Mouse (Mus musculus): ENCODE results near the gene Ctla4. TPM values are rescaled to one million over a fixed set of nuclear protein-coding genes. Genes with fewer than 3 reads are reported as not detected.

Gene Ctla4
- polyA plus RNA-seq, 1 experiment from 2014 or later = not detected

GRCm38 (mm10) chr1:60859842-60860241, 27.0 kb upstream of the Ctla4 start:
- Histone ChIP-seq H3K27me3 (ENCODE audit: insufficient read depth, low read length) (no peaks in the 10 kb centered on the region), H3K9ac (no peak overlapping the region), H3K4me2 (no peak overlapping the region), H3K4me1 (ENCODE audit: insufficient read depth) (no peaks in the 10 kb centered on the region; the same call in 1 of the 2 replicates), H3K27ac (ENCODE audit: low read depth) (no peak overlapping the region), H3K4me3 (ENCODE audit: low read depth, low read length) (no peak overlapping the region), H3K36me3 (ENCODE audit: insufficient read depth) (no peaks in the 10 kb centered on the region), H3K9me3 (ENCODE audit: low read depth, low read length) (no peaks in the 10 kb centered on the region)
- DNase-seq (no peak), ATAC-seq (ENCODE audit: insufficient read depth) (no peak)
- no peak for TF ChIP-seq CTCF (IDR thresholded peaks at IDR 0.05; ENCODE audit: low read depth)
- whole genome bisulfite sequencing = 65% methylated on average over 3 of the region's 3 CpGs

GRCm38 (mm10) chr1:60860357-60860946, 26.3 kb upstream of the Ctla4 start:
- DNase-seq = peak; percentile 90
- TF ChIP-seq CTCF (IDR thresholded peaks at IDR 0.05; ENCODE audit: low read depth) = peak; percentile 90
- WGBS = 19% methylated on average over 3 of the region's 3 CpGs
- Histone ChIP-seq H3K27ac (ENCODE audit: low read depth) (no peak overlapping the region), H3K27me3 (ENCODE audit: insufficient read depth, low read length) (no peaks in the 10 kb centered on the region), H3K9me3 (ENCODE audit: low read depth, low read length) (no peaks in the 10 kb centered on the region), H3K4me2 (peak overlapping the region; percentile 38), H3K4me1 (ENCODE audit: insufficient read depth) (no peaks in the 10 kb centered on the region; the same call in 1 of the 2 replicates), H3K36me3 (ENCODE audit: insufficient read depth) (no peaks in the 10 kb centered on the region), H3K9ac (no peak overlapping the region), H3K4me3 (ENCODE audit: low read depth, low read length) (no peak overlapping the region)
- ATAC-seq (ENCODE audit: insufficient read depth) = 0 out of 2 replicates have a peak, but pooled peaks have one; percentile 64

- no peak overlapping the region for H3K9ac ChIP-seq
- no peaks in the 10 kb centered on the region for H3K36me3 ChIP-seq (ENCODE audit: insufficient read depth)
- 41% methylated on average over 5 of the region's 5 CpGs for WGBS
- no peaks in the 10 kb centered on the region; the same call in 1 of the 2 replicates for H3K4me1 ChIP-seq (ENCODE audit: insufficient read depth)
- no peaks in the 10 kb centered on the region for H3K27me3 ChIP-seq (ENCODE audit: insufficient read depth, low read length)
- H3K4me3 ChIP-seq (ENCODE audit: low read depth, low read length) = no peak overlapping the region
- TF ChIP-seq CTCF (IDR thresholded peaks at IDR 0.05; ENCODE audit: low read depth) = no peak
- ATAC-seq (ENCODE audit: insufficient read depth) = no peak
- peak; percentile 39 for DNase-seq
- H3K27ac ChIP-seq (ENCODE audit: low read depth) = no peak overlapping the region
- H3K4me2 ChIP-seq = peak overlapping the region; percentile 38
- H3K9me3 ChIP-seq (ENCODE audit: low read depth, low read length) = no peaks in the 10 kb centered on the region
These were observed 25.8 kb upstream of the Ctla4 start for GRCm38 (mm10) chr1:60860955-60861354.

GRCm38 (mm10) chr1:60861431-60861830, 25.4 kb upstream of the Ctla4 start:
- Histone ChIP-seq H3K27me3 (ENCODE audit: insufficient read depth, low read length) (no peaks in the 10 kb centered on the region), H3K9ac (no peak overlapping the region), H3K9me3 (ENCODE audit: low read depth, low read length) (no peaks in the 10 kb centered on the region), H3K27ac (ENCODE audit: low read depth) (no peak overlapping the region), H3K4me2 (0 out of 2 replicates have a peak overlapping the region, but pooled peaks have one; percentile 38), H3K4me1 (ENCODE audit: insufficient read depth) (no peaks in the 10 kb centered on the region; the same call in 1 of the 2 replicates), H3K36me3 (ENCODE audit: insufficient read depth) (no peaks in the 10 kb centered on the region), H3K4me3 (ENCODE audit: low read depth, low read length) (no peak overlapping the region)
- TF ChIP-seq CTCF (IDR thresholded peaks at IDR 0.05; ENCODE audit: low read depth) = no peak
- ATAC-seq (ENCODE audit: insufficient read depth) (no peak), DNase-seq (no peak)
- WGBS = 63% methylated on average over 5 of the region's 5 CpGs

- 50% methylated on average over 3 of the region's 3 CpGs for WGBS
- ATAC-seq (ENCODE audit: insufficient read depth) = no peak
- Histone ChIP-seq H3K27ac (ENCODE audit: low read depth) (peak overlapping the region; percentile 10; the same call in 1 of the 2 replicates), H3K4me2 (peak overlapping the region; percentile 37; the same call in 1 of the 2 replicates), H3K4me3 (ENCODE audit: low read depth, low read length) (no peak overlapping the region), H3K27me3 (ENCODE audit: insufficient read depth, low read length) (no peaks in the 10 kb centered on the region), H3K36me3 (ENCODE audit: insufficient read depth) (no peaks in the 10 kb centered on the region), H3K9ac (no peak overlapping the region), H3K9me3 (ENCODE audit: low read depth, low read length) (no peaks in the 10 kb centered on the region), H3K4me1 (ENCODE audit: insufficient read depth) (no peaks in the 10 kb centered on the region; the same call in 1 of the 2 replicates)
- no peak for DNase-seq
- no peak for TF ChIP-seq CTCF (IDR thresholded peaks at IDR 0.05; ENCODE audit: low read depth)
These were observed 24.3 kb upstream of the Ctla4 start for GRCm38 (mm10) chr1:60862510-60862909.

GRCm38 (mm10) chr1:60862951-60863461, 23.8 kb upstream of the Ctla4 start:
- H3K36me3 ChIP-seq (ENCODE audit: insufficient read depth) = no peaks in the 10 kb centered on the region
- no peaks in the 10 kb centered on the region; the same call in 1 of the 2 replicates for H3K4me1 ChIP-seq (ENCODE audit: insufficient read depth)
- WGBS = 24% methylated on average over 13 of the region's 13 CpGs
- peak overlapping the region; percentile 12; the same call in 1 of the 2 replicates for H3K27ac ChIP-seq (ENCODE audit: low read depth)
- H3K9me3 ChIP-seq (ENCODE audit: low read depth, low read length) = no peaks in the 10 kb centered on the region
- H3K27me3 ChIP-seq (ENCODE audit: insufficient read depth, low read length) = no peaks in the 10 kb centered on the region
- peak; percentile 61 for DNase-seq
- no peak overlapping the region for H3K4me3 ChIP-seq (ENCODE audit: low read depth, low read length)
- ATAC-seq (ENCODE audit: insufficient read depth) = peak; percentile 55
- no peak overlapping the region for H3K9ac ChIP-seq
- peak overlapping the region; percentile 37 for H3K4me2 ChIP-seq
- no peak for TF ChIP-seq CTCF (IDR thresholded peaks at IDR 0.05; ENCODE audit: low read depth)

GRCm38 (mm10) chr1:60863701-60864100, 23.1 kb upstream of the Ctla4 start:
- TF ChIP-seq CTCF (IDR thresholded peaks at IDR 0.05; ENCODE audit: low read depth) = no peak
- no peak for DNase-seq
- no peak for ATAC-seq (ENCODE audit: insufficient read depth)
- Histone ChIP-seq H3K36me3 (ENCODE audit: insufficient read depth) (no peaks in the 10 kb centered on the region), H3K27ac (ENCODE audit: low read depth) (0 out of 2 replicates have a peak overlapping the region, but pooled peaks have one; percentile 12), H3K4me3 (ENCODE audit: low read depth, low read length) (no peak overlapping the region), H3K4me1 (ENCODE audit: insufficient read depth) (no peaks in the 10 kb centered on the region; the same call in 1 of the 2 replicates), H3K9ac (no peak overlapping the region), H3K27me3 (ENCODE audit: insufficient read depth, low read length) (no peaks in the 10 kb centered on the region), H3K9me3 (ENCODE audit: low read depth, low read length) (no peaks in the 10 kb centered on the region), H3K4me2 (no peak overlapping the region)
- 69% methylated on average over 3 of the region's 3 CpGs for WGBS

Data from lung, embryonic 14.5 days (tissue).